Mouse (Mus musculus) spleen, postnatal 4 days (tissue): ENCODE data around the gene Plekha7.
A peak's percentile ranks its signal among the peaks of the same experiment; 100 is the strongest.

ENCODE experiments used
- DNase-seq, 2 experiments: peaks; one replicate each; pipeline ENCODE4 v3.0.0; 2022; ENCODE audit warnings: low spot score in 2 of 2

Plekha7 gene

DNA sequence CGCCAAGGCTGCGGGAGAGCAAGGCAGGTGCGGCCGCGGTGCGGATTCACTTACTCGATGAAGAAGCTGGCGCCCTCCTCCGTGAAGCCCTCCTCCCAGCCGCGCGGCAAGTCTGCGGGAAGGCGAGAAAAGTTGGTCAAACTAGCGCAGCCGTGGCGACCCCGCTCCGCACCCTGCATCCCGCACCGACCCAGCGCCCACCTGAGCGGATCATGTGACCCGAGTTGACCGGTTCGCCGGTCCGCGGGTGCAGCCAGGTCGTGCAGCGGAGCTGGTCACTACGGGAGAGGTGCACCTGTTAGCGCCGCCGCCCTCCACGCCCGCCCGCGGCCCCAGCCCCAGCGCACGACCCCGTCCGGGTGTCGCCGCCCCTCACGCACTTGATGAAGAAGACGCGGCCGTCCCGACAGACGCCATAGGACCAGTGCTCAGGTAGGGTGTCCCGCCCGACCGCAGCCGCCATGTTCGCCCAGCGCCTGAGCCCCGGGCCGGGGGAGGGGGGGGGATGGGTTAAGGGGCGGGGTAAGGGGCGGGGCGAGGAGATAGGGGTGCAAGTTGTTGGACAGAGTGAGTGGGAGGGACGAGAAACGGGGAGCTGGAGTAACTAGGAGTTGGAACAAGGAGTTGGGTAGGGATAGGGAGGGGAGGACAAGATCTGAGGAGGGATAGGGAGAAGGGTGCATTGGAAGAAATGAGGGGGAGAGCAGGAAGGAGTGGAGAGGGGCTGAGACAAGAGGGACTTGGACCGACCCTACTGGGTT, at the start of gene Plekha7:
Gene Plekha7, minus strand, starts transcription at position 506 of the 761 bp plus-strand sequence.
- DNase-seq: peak; percentile 21 to 74

DNA sequence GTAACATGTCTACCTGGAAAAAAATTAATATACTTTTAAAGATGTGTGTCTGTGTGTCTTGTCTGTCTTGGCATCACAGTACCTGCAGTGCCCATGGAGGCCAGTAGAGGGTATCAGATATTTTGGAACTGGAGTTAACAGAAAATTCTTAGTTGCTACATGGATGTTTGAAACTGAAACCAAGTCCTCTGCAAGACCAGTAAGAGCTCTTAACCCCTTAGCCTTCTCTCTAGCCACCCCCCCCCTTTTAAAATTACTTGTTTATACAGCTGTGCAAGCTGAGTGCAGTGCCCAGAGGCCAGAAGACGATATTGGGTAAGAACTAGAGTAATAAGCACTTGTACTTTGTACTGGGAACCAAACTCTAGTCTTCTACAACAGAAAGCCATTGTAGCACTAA, 28.1 kb upstream of the Plekha7 start:
- peak; percentile 75 to 81 for DNase-seq

DNA sequence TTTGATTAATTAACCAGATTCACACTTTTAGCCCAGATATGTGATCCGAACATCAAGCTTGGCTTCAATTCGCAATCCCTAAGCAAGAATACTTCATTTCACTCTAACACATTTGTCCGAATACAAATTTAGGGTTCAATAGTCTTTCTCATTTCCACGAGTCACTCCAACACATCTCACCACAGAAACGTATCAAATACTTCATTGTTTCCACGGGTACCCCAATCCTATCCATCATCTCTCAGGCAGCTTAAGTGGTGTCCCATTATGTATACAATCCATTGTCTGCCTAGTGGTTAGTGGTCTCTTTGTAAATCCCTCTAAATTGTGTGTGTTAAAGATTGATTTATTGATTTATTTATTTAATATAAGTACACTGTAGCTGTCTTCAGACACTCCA, 27.0 kb upstream of the Plekha7 start:
- DNase-seq: no peak

DNA sequence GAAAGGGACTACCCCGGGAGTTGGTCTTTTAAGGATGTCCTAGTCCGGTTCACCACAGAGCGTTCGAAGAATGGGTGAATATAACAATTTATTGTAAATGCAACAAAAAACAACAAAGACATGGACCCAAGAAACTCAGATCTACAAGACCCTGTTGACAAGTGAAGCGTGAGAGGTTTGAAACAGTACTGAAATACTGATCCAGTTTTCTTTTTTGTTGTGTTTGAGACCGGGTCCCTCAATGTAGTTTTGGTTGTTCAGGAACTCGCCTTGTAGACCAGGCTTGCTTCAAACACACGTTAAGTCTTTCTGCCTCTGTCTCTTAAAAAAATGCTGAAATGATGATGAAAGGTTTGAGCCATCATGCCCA, 26.5 kb upstream of the Plekha7 start:
- DNase-seq: no peak

DNA sequence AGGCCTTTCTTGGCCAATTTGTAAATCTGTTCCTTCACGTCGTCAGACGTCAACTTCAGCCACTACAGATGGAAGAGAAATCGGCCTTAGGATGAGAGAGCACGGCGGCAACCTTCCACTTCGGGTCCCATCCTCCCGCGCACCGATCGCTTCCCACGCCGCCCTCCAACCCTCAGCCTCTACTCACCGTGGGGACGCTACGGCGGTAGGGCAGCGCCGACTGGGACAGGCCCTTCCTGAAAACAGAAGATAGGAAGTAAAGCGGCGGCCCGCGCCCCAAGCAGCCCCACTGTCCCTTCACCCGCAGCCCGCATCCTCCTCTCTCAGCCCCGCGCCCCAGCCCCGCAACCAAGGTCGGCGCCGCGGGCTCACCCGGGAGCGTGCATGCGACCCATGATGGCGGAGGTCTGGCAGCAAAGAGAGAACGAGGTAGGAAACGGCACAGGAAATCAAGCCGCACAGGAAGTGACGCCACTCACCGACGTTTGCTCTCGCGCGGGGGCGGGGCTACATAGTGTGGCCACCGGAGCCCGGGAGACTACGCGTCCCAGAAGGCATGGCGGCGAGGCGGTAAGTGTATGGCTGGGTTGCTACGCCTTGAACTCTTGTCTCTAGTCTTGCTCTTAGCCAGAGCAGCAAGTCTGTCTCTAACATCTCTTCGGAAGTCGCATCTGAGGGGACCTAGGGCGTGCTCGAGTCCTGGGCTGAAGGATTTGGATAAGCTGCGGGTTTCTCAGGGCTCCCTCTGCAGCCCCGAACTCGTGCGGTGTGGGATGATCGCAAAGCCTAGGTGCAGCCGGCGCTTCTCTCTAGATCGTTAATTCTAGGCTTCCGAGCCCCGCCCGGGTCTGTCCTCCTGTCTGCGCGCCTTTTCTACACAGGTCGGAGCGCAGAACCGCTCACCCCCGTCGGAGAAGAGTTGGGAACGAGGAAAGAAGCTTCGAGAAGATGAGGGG, 25.8 kb upstream of the Plekha7 start, which contains the start of gene Rps13:
Gene Rps13, minus strand, starts transcription at position 483 of the 956 bp plus-strand sequence.
- peak; percentile 97 to 98 for DNase-seq

DNA sequence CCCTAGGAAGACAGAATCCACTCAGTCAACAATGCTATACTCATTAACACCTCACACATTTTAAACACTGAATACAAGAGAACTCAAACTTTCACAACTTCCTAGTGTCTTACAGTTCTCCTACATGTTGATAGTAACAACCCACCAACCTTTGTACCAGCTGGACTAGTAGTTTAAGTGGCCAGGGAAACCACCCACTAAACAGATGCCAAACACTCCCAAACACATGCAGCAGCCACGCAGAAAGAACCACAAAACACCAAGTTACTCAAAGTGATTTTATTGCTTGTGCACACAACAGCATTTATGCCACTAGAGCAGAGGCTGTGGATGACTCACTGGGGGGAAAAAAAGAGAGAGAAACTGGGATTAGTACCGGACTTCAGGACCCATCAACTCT, 23.1 kb upstream of the Plekha7 start:
- no peak for DNase-seq

DNA sequence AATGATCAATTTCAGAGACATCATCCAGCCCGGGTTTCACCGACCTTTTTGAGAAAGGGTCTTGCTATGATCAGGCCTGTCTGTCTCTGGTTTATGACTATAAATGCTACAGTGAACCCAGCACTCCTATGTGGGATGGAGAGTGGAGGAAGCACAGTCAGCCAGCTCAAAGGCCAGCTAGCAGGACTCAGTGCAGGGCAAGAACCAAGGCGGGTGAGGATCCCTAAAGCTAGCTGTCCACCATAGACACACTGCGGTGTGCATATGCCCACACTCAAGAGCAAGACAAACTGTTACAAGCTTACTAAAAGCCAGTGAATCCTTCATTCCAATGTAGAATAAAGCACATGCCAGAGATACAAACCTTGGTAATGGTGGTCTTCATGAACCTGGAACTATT, 21.7 kb upstream of the Plekha7 start:
- DNase-seq: no peak

DNA sequence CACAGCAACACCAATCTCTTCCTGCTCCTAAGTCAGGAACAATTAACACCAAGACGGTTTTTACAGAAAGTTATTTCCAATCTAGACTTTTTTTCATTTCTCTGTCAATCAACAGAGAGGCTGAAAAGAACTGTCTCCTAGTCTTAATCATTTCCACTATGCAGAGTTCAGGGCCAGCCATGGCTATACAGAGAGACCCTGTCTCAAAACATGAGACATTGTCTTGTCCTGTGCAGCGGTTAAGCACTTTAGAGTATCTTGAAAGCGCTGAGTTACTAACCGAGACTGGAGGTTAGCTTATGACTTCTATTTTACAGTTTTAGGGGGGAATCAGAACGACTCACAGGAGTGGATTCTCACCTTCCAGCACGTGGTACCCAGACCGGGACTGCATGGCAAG, 20.6 kb upstream of the Plekha7 start:
- no peak for DNase-seq

DNA sequence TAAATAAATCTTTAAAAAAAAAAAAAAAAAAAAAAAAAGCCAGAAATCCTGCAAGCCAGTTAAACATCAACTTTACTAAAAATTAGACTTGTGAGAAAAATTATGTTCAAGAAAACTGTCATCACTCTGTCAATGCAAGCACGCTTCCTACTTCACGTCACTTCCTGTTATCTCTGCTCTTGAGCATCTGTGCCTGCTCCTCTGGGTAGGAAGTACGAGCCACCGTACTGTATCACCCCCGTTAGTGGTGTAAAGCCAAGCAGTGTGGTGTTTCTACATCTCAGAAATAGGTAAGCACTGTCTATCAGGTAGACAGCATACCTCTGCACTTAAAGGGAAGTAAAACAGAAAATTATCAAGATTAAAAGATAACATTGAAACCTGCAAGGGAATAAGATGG, 19.7 kb upstream of the Plekha7 start:
- no peak for DNase-seq

DNA sequence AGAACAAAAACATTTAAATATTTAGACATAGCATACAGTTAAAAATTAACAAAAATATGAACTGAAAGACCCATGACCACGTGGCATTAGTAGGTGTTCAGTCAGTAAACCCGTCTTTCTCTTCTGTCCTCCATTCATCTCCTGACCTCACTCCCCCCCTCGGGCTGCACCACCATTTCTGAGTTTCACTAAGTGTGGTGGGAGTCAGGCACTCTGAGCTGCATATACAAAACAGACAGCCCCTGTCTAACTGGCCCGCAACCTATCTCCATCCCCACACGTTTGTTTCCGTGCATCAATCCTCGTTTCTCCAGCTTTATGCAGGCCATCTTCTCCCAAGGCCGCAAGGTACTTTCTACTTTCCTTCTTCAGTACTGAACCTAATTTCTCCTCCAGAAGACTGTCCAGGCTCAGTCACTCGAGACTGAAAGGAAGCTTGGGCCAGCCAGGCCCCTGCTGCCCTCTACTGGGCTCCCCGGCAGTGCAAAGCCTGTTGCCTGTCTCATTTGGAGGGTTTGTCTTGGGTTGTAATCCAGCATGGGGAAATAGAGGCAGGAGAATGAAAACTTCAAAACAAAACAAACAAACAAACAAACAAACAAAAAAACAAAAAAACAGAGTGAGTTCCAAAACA, 15.3 kb upstream of the Plekha7 start:
- DNase-seq: peak; percentile 37 to 73

DNA sequence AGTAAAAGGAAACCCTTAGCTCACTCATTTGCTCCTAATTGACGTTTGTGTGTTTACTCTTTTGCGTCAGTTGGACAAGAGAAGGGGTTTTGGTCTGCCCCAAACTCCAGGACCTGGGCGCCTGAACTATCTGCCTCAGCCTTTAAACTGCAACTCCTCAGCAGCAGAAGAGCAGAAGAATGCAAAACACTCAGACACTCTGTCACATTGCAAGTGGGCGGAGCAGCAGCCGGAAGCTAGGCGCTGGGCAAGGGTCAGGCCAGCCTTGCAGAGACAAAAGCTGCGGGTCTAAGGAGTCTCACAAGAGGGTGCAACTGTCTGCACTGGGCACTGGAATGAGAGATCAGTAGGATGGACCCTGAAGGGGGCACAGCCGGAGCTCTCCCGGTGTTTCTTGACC, 1.3 kb upstream of the Plekha7 start:
- no peak for DNase-seq

DNA sequence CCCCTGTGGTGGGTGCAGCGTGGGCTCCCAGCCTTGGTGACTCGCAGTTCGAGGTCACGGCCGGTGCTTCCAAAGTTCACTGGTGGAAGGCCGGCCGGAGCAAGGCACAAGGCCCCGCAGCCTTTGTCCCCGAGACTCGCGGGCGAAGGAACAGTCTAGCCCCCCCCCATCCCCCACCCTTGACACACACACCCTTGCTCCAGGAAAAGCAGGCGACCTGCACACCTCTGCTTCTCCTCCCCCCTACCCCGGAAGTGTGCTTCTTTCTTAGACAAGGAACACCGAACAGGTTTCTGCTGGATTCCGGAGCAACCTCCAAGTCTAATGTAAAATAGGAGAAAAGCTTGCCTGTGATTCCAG, 436 bp upstream of the Plekha7 start:
- DNase-seq: no peak

DNA sequence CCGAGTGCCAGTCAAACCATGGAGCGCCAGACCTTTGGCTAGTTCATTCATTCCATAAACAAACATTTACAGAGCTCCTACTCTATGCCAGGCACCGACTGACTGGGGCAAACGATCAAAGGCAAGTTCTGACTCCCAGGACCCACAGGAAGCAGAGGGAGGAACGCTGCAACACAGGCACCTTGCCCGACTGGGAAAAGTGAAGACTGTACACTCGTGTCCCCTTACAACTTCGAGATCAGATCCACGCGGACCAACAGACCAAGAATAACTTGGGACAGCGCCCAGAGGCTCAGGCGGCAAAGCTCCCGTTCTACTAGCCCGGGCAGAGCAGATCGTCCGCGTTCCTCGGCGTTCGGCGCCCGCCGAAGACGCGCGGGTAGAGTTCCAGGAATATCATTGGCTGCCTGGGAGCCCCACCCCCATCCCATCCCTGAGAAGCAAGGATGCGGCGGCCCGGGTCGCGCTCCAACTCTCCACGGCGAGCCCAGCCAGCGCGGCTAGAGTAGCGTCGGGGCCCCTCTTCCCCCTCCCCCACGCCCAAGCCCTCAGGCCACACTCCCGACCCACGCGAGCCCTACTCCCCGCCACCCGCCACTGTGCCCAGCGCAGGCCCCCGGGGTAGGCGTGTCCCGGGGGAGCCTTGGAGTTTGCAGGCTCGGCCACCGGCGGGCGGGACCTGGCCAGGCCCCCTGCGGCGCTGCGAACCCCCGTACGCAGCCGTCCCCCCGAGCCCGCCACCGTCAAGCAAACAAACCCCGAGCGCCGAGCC, 891 bp downstream of the Plekha7 start:
- DNase-seq: no peak

DNA sequence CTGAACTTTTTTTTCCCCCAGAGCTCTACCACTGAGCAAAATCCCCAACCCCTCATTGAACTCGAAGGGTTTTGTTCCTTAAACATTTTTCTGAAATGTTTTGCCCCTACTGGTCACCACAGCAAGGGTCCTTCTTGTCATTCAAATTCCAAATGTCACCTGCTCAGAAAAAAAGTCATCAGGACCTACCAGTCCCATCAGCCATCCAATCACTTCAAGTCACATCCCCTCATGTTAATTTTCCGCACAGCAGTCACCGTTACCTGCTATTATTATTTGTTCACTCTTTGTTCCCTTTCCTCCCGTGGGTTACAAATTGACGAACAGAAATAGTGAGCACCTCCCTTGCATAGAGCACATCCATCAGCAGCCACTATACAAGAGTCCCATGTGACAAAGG, 1.6 kb downstream of the Plekha7 start:
- no peak for DNase-seq

DNA sequence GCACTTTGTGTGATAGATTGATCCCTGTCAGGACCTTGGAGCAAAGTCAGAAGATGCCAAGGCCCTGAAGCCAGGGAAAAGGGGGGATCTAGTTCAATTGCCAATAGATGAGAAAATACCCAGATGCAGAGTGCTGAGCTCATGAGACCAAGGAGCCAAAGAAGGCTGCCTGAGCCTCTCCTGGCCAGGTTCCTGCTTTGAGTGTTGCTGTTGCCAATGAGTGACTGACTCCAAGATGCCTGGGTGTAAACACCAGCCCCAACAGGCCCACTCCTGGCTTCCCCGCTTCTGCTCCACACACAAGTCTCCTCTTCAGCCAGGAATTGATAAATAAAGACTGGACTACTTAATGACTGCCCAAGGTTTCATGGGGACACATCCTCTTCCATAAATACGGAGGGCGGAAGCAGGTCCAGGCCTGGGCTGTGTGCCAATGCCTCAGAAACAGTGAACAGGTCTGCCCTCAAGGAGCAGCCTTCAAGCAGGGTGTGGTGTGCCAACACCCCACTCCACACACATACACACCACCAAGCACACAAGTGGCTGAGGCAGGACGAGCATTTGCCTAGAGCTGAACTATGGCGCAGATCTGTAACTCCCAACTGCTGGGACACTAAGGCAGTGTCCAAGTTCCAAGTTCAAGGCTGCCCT, 6.4 kb downstream of the Plekha7 start:
- no peak for DNase-seq

DNA sequence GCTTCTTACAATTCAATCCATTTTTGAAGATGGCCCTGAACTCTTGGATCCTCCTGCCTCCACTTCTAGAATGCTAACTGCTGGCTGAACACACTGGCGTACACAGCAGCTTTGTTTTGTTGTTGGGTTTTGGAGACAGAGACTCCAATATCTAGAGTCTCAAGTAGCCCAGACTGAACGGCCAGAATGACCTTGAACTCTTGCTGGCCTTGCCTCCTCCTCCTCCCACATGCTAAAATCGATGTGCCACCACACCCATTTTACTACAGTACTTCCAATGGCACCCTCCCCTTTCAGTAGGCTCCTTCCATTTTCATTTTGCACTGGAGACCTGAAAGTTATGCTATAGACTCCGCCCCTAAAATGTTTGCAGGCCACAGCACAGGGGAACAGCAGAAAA, 7.0 kb downstream of the Plekha7 start:
- DNase-seq: no peak

DNA sequence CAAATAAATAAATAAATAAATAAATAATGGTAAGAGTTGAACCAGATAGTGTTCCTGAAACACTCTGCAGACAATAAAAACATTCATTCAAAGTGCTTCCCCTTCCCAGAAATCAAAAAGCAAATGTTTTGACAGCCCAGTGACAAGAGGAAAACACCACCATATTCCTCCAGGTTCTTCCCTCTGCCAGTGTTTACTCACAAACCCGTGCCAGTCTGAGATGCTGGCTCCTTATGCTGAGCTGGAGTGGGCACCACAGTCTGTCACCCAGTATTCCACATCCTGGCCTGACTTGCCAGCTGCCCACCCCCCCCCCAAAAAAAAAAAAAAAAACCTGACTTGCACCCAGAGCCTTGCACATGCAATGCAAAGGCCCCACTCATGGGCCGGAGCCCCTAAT, 9.3 kb downstream of the Plekha7 start:
- no peak for DNase-seq

DNA sequence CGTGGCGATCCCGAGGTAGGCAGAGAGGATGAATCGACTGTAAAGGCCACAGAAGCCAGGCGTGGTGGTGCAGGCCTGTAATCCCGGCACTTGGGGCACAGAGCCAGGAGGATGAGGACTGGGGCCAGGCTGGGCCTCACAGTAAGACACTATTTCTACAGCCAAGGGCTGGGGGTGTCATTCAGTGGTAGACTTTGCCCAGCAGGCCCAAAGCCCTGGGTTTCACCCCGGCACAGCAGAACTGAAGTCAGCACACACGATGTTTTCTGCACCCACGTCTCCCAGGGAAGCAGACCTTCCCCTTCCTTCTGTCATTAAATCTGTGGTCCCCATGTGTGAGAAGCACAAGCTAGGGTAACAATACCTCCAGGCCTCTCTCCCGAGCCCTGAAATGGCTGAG, 9.8 kb downstream of the Plekha7 start:
- no peak for DNase-seq

DNA sequence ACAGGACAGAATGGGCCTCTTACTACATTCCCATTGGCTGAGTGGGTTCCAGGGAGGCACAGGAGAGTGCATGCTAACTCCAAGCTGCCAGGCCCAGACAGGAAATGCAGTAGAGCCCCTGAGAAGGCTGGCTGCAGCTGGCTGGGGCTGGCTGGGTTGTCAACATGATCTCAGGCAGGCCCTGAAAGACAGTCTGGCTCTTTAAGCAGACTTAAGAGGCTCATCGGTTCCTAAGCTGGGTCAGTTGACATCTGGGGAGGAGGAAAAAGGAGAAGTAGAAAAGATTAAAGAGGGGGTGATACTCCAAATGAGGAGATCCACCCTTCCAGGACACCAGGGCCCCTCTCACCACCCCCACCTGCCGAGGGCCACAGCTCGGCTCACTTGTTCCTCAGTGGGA, 13.2 kb downstream of the Plekha7 start:
- DNase-seq: no peak

DNA sequence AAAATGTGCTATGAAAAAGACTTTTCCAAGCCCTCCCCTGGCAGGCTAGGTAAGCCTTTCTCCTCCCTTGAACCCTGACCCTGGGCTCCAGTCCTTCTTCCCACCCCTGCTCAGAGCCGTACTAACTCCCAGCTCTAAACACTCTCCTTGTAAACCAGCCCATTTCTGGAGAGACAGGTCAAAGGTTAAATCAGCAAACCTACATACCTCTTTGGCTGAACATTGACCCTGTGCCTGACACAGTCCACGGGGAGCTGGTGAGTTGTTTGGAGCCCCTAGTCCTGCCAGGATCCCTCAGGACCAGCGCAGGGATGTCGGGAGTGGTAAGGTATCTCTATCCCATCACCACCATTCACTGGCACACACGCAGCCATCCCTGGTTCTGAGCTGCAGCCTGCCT, 15.8 kb downstream of the Plekha7 start:
- no peak for DNase-seq

DNA sequence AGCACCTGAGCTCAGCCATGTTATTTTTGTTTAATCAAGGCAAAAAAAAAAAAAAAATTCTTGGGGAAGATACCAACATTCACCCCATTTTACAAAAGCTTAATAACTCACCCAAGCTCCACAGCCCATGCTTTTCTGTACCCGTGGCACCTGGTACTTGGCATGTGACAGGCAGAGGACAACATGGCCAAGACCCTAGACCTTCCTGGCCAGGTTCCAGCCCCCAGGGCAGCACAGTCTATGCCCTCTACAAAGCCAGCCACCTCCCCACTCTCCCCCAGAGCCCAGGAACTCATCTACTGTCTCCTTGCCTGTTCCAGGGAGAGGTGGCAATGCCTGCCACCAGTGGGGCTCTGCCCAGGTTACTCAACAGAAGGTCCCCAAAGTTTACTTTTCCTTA, 17.6 kb downstream of the Plekha7 start:
- DNase-seq: no peak
